Mouse (Mus musculus) lung, embryonic 15.5 days (tissue): ENCODE data around the gene Prmt6. TPM values are rescaled to one million over a fixed set of nuclear protein-coding genes. Genes with fewer than 3 reads are reported as not detected.

Experiments
- ATAC-seq: fragments of 200-750 bp; cut with Nextera tagmentation; 2 replicates; pipeline ENCODE4 v1.8.0; 2017; ENCODE audit warnings: moderate number of reproducible peaks, borderline replicate concordance; ENCODE audit not compliant: low FRiP score, low TSS enrichment; ENCODE audit errors: extremely low read depth
- H3K27ac ChIP-seq: fragments of 300-500 bp; sonication (generic); 2 replicates; pipeline ENCODE4 v1.5.1; 2015; ENCODE audit warnings: moderate library complexity, mild to moderate bottlenecking, inconsistent platforms
- H3K27me3 ChIP-seq: fragments of 300-500 bp; sonication (generic); 2 replicates; pipeline ENCODE4 v1.6.1; 2015; ENCODE audit warnings: inconsistent platforms
- H3K36me3 ChIP-seq: fragments of 300-500 bp; sonication (generic); 2 replicates; pipeline ENCODE4 v1.6.1; 2015; ENCODE audit warnings: inconsistent platforms
- H3K4me1 ChIP-seq: fragments of 300-500 bp; sonication (generic); 2 replicates; pipeline ENCODE4 v1.6.1; 2015; ENCODE audit warnings: inconsistent platforms
- H3K4me2 ChIP-seq: fragments of 300-500 bp; sonication (generic); 2 replicates; pipeline ENCODE4 v1.6.1; 2015; ENCODE audit warnings: inconsistent platforms, mild to moderate bottlenecking, moderate library complexity
- H3K4me3 ChIP-seq: fragments of 300-500 bp; sonication (generic); 2 replicates; pipeline ENCODE4 v1.5.1; 2015; ENCODE audit warnings: mild to moderate bottlenecking, inconsistent platforms
- H3K9ac ChIP-seq: fragments of 300-500 bp; sonication (generic); 2 replicates; pipeline ENCODE4 v1.6.1; 2015; ENCODE audit warnings: inconsistent platforms
- H3K9me3 ChIP-seq: fragments of 300-500 bp; sonication (generic); 2 replicates; pipeline ENCODE4 v1.6.1; 2016; ENCODE audit warnings: inconsistent platforms
- WGBS: fragments of 180-500 bp; shearing (Covaris S2); methylation state at CpG from one replicate; pipeline ENCODE4 v1.1.7; 2015; 5-methylcytosine and 5-hydroxymethylcytosine counted together
- polyA plus RNA-seq: library from polyadenylated mRNA; unstranded; fragments of >200 nt; fragmentation: Nextera tagmentation; extraction: Ambion mirVana; gene quantifications from 2 replicates; pipeline ENCODE4 v1.2.1, GENCODE M21; 2015

Gene Prmt6
- polyA plus RNA-seq, result 19.3 and 21.2 TPM in 2 replicates

DNA sequence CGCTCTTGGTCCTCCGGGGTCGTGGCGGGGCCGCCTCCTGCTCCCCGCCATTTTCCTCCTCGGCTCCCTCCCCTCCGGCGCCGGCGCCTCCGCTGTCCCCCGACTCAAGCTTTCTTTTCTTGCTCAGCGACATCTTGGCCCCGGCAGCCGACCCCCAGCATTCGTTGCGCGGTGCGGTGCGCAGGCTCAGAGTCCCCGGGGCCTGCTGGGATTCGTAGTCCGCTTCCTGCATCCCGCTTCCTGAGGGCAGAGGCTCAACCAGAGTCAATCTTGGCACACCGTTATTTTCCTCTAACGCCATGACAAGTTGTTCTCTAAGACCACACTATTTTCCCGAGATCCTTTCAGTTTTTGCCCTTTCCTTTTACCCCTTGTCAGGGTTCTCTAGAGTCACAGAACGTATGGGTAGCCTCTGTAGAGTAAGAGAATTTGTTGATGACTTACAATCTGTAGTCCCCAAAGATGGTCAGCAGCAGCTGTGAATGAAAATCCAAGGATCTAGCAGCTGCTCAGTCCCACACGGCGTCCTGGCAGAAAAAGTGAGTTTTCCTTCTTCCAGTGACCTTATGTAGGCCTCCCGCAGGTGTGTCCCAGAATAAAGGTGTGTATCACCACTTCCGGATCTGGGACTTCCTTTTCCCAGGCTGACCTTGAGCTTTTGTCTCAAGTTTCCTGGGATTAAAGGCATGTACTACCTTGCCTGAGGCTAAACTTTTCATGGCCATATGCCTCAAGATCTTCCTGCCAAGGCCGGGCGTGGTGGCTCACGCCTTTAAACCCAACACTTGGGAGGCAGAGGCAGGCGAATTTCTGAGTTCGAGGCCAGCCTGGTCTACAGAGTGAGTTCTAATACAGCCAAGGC lies at the start of gene Prmt6:
Prmt6 (minus strand) TSS at position 160 of the 862 bp plus-strand sequence.
- WGBS, result 18% methylated on average over 35 of the region's 38 CpGs
- Histone ChIP-seq H3K4me2 (peak within 1 kb of the TSS; percentile 77), H3K36me3 (peaks cover 15% of the 10 kb centered on the region), H3K4me3 (peak within 1 kb of the TSS; percentile 97), H3K27me3 (no peaks in the 10 kb centered on the region), H3K9me3 (no peaks in the 10 kb centered on the region), H3K4me1 (peaks cover 14% of the 10 kb centered on the region; the same call in 1 of the 2 replicates), H3K9ac (peak within 1 kb of the TSS; percentile 98), H3K27ac (peak within 1 kb of the TSS; percentile 92)
- peak; percentile 93 for ATAC-seq

DNA sequence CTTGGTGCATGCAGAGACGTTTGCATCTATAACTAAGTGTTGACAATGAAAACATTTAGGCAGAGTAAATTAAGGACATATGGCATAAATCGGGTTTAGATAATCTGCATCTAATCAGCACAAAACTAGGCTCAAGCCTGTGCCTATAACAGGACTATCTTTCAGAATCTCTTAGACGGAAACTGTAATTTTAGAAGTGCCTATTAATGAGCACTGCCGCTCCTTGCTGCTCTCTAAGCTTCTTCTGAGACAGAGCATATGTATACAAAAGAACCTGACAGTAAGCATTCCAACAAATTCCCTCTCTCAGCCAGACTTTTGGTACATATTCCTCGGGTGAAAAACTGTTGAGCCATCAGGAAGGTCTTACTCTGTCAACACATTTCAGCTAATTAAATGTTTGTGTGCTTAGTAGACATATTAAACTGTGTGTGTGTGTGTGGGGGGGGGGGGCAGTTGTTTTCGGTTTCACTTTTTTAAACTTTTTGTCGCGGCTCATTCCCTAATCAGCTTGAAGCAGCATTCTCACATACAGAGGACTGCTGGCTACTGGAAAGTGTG lies 39.8 kb upstream of the Prmt6 start:
- no peaks in the 10 kb centered on the region for H3K4me1 ChIP-seq
- H3K27ac ChIP-seq, result no peak overlapping the region
- H3K4me2 ChIP-seq, result no peak overlapping the region
- no peaks in the 10 kb centered on the region for H3K36me3 ChIP-seq
- no peak overlapping the region for H3K4me3 ChIP-seq
- no peaks in the 10 kb centered on the region for H3K27me3 ChIP-seq
- no peak overlapping the region for H3K9ac ChIP-seq
- 62% methylated on average over 8 of the region's 8 CpGs for WGBS
- no peaks in the 10 kb centered on the region for H3K9me3 ChIP-seq
- ATAC-seq, result no peak

- no peak overlapping the region for H3K4me3 ChIP-seq
Measured at GRCm38 (mm10) chr3:110282651-110283050, 31.9 kb upstream of the Prmt6 start.

GRCm38 (mm10) chr3:110267790-110268189 lies 17.0 kb upstream of the Prmt6 start:
- H3K27ac ChIP-seq, result no peak overlapping the region
- no peaks in the 10 kb centered on the region for H3K9me3 ChIP-seq
- H3K4me1 ChIP-seq, result no peaks in the 10 kb centered on the region
- H3K4me2 ChIP-seq, result no peak overlapping the region
- no peak overlapping the region for H3K9ac ChIP-seq
- ATAC-seq, result no peak
- no peak overlapping the region for H3K4me3 ChIP-seq
- no peaks in the 10 kb centered on the region for H3K27me3 ChIP-seq
- H3K36me3 ChIP-seq, result no peaks in the 10 kb centered on the region
- 41% methylated on average over 2 of the region's 2 CpGs for WGBS

More at GRCm38 (mm10) chr3:110282651-110283050, 31.9 kb upstream of the Prmt6 start:
- Histone ChIP-seq H3K36me3 (no peaks in the 10 kb centered on the region), H3K4me1 (no peaks in the 10 kb centered on the region), H3K27me3 (no peaks in the 10 kb centered on the region), H3K9ac (no peak overlapping the region), H3K27ac (no peak overlapping the region), H3K4me2 (no peak overlapping the region), H3K9me3 (no peaks in the 10 kb centered on the region)
- 82% methylated on average over 5 of the region's 5 CpGs for WGBS
- ATAC-seq, result no peak

DNA sequence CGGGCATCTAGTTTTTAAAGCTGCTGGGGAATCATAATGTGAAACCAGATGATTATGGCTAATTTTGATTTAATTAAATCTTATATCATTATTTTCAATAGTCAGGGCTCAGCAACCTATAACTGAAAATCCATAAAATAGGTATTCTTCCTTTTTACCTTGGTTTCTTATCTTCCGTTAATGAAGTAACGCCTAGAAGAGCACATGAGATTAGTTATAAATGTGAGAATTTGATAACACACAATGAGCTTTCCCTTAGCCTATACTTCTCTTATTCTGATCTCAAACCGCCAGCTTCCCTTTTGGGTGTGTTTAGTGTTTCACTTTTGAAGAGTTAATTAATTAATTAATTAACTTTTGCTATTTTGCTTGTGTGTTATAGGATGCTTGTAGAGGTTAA lies 2.3 kb upstream of the Prmt6 start:
- no peak for ATAC-seq
- Histone ChIP-seq H3K9me3 (no peaks in the 10 kb centered on the region), H3K27me3 (no peaks in the 10 kb centered on the region), H3K36me3 (no peaks in the 10 kb centered on the region), H3K4me1 (peaks cover 14% of the 10 kb centered on the region; the same call in 1 of the 2 replicates), H3K27ac (no peak overlapping the region), H3K4me3 (no peak overlapping the region), H3K9ac (no peak overlapping the region), H3K4me2 (no peak overlapping the region)
- WGBS, result 89% methylated on average over 4 of the region's 4 CpGs

- Histone ChIP-seq H3K9ac (peak overlapping the region; percentile 98), H3K9me3 (no peaks in the 10 kb centered on the region), H3K27ac (peak overlapping the region; percentile 92), H3K36me3 (peaks cover 15% of the 10 kb centered on the region), H3K4me2 (peak overlapping the region; percentile 77), H3K27me3 (no peaks in the 10 kb centered on the region), H3K4me1 (peaks cover 14% of the 10 kb centered on the region; the same call in 1 of the 2 replicates), H3K4me3 (peak overlapping the region; percentile 97)
- WGBS, result under 1% methylated on average over 89 of the region's 89 CpGs
- ATAC-seq, result peak; percentile 86
Measured at GRCm38 (mm10) chr3:110249891-110250838, 633 bp downstream of the Prmt6 start.

- Histone ChIP-seq H3K36me3 (no peaks in the 10 kb centered on the region), H3K4me2 (no peak overlapping the region), H3K9me3 (no peaks in the 10 kb centered on the region), H3K27ac (no peak overlapping the region), H3K4me1 (no peaks in the 10 kb centered on the region), H3K9ac (no peak overlapping the region), H3K27me3 (no peaks in the 10 kb centered on the region), H3K4me3 (no peak overlapping the region)
- no peak for ATAC-seq
- WGBS, result 56% methylated on average over 1 of the region's 1 CpGs
Measured at GRCm38 (mm10) chr3:110236819-110237463, 13.9 kb downstream of the Prmt6 start.

Other genes with a start within 250 kb of the Prmt6 start
- 2.6 and 2.7 TPM in 2 replicates for gene Ntng1, start 107.0 kb downstream of the Prmt6 start, polyA plus RNA-seq